Mouse (Mus musculus) forebrain, embryonic 16.5 days (tissue): ENCODE measurements at regions not wholly inside any gene's neighbourhood (a gene's known extent, or its start where the extent isn't known, plus 50 kb on each side); places are given as distances from the start of the nearest gene placed in this dataset.

Experiments
- ATAC-seq: fragments of 200-750 bp; cut with Nextera tagmentation; 2 replicates; pipeline ENCODE4 v1.8.0; 2017; ENCODE audit warnings: mild to moderate bottlenecking, moderate library complexity
- H3K27ac ChIP-seq: fragments of 300-500 bp; sonication (generic); 2 replicates; pipeline ENCODE4 v1.5.1; 2014; ENCODE audit warnings: low read length, control low read depth
- H3K27me3 ChIP-seq: fragments of 300-500 bp; sonication (generic); replicated peaks from 2 replicates; pipeline ENCODE4 v1.6.1; 2014; ENCODE audit warnings: low read length; ENCODE audit not compliant: control insufficient read depth, insufficient read depth
- H3K36me3 ChIP-seq: fragments of 300-500 bp; sonication (generic); 2 replicates; pipeline ENCODE4 v1.6.1; 2014; ENCODE audit not compliant: control insufficient read depth, insufficient read depth
- H3K4me1 ChIP-seq: fragments of 300-500 bp; sonication (generic); replicated peaks from 2 replicates; pipeline ENCODE4 v1.6.1; 2014; ENCODE audit warnings: low read length; ENCODE audit not compliant: control insufficient read depth, insufficient read depth
- H3K4me2 ChIP-seq: fragments of 300-500 bp; sonication (generic); 2 replicates; pipeline ENCODE4 v1.6.1; 2014; ENCODE audit warnings: mild to moderate bottlenecking, low read length, control low read depth
- H3K4me3 ChIP-seq: fragments of 300-500 bp; sonication (generic); replicated peaks from 2 replicates; pipeline ENCODE4 v1.5.1; 2014; ENCODE audit warnings: mild to moderate bottlenecking, low read length, control low read depth
- H3K9ac ChIP-seq: fragments of 300-500 bp; sonication (generic); replicated peaks from 2 replicates; pipeline ENCODE4 v1.6.1; 2014; ENCODE audit warnings: low read depth, low read length, control low read depth
- H3K9me3 ChIP-seq: fragments of 300-500 bp; sonication (generic); 2 replicates; pipeline ENCODE4 v1.6.1; 2016; ENCODE audit warnings: low read length; ENCODE audit not compliant: control insufficient read depth

DNA sequence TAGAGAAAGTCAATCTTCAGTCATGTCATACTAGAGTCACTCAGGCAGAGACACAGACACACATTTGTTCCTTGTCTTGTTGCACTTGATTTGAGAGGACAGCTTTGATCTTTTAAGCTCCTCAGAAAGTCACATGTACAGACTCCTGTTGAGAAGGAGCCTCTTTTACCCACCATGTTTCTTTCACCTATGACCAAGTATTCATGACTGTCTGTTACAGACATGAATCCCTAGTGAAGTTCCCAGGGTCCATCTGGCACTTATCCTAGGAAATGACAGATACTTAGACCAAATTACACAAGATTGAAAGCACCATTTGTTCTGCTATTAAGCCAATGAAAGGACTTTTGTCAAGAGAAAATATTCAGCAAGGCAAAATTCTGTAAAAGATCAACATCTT lies 1588.7 kb downstream of the Cdh11 start:
- H3K4me3 ChIP-seq = no peak overlapping the region
- peak; percentile 59 for ATAC-seq
- H3K27me3 ChIP-seq = no peaks in the 10 kb centered on the region
- H3K27ac ChIP-seq = no peak overlapping the region
- H3K4me1 ChIP-seq = no peaks in the 10 kb centered on the region
- H3K9me3 ChIP-seq = no peaks in the 10 kb centered on the region
- H3K9ac ChIP-seq = no peak overlapping the region
- no peaks in the 10 kb centered on the region for H3K36me3 ChIP-seq
- H3K4me2 ChIP-seq = no peak overlapping the region

DNA sequence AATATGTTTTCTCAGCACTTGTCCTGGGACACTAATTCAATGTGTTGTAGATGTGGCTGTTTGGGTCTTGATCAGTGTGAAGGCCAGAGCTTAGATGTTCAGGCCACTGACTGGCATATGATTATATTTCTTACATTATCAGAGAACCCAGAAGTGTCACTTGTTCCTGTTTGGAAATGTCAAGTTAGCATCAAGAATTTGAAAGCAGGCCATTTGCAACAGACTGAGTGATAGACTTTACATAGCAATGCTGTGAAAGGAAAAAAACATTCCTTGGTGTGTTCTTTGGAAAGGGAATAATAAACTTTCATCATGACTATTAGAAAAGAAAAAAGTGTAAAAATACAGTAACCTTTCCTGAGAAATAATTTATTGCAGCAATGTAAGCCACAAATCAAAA lies 1596.9 kb downstream of the Cdh11 start:
- no peak overlapping the region for H3K4me2 ChIP-seq
- ATAC-seq = peak; percentile 73
- H3K27me3 ChIP-seq = no peaks in the 10 kb centered on the region
- no peaks in the 10 kb centered on the region for H3K4me1 ChIP-seq
- H3K4me3 ChIP-seq = no peak overlapping the region
- H3K36me3 ChIP-seq = no peaks in the 10 kb centered on the region
- H3K27ac ChIP-seq = peak overlapping the region; percentile 73
- no peak overlapping the region for H3K9ac ChIP-seq
- no peaks in the 10 kb centered on the region for H3K9me3 ChIP-seq

DNA sequence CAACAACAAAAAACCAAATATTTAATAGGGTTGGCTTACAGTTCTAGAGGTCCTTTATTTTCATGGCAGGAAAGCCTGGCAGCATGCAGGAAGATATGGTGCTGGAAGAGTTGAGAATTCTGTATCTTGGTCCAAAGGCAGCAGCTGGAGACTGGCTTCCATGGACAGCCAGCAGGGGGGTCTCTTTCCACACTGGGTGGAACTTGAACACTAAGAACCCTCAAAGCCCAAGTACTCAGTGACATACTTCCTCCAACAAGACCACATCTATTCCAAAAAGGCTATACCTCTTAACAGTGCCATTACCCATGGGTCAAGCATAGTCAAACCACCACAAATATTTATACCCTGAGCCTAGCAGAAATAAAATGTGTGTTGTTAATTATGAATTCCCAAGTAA lies 1630.5 kb downstream of the Cdh11 start:
- no peaks in the 10 kb centered on the region for H3K27me3 ChIP-seq
- no peaks in the 10 kb centered on the region for H3K36me3 ChIP-seq
- H3K4me1 ChIP-seq = no peaks in the 10 kb centered on the region
- H3K9me3 ChIP-seq = no peaks in the 10 kb centered on the region
- ATAC-seq = no peak
- H3K4me3 ChIP-seq = no peak overlapping the region
- no peak overlapping the region for H3K27ac ChIP-seq
- no peak overlapping the region for H3K9ac ChIP-seq
- H3K4me2 ChIP-seq = no peak overlapping the region
